Mouse (Mus musculus) CD4-positive, CD25-positive, alpha-beta regulatory T cell, adult 2 months (primary cell): Measurements from ENCODE around the gene Safb2.

Experiments used
- DNase-seq: peaks from one replicate; pipeline ENCODE4 v3.0.0-alpha.2; 2012; ENCODE audit warnings: low read depth, low spot score

Gene Safb2

GRCm38 (mm10) chr17:56560131-56560530 is 24.3 kb downstream of the Safb2 start:
- no peak for DNase-seq

GRCm38 (mm10) chr17:56559386-56559785 is 25.0 kb downstream of the Safb2 start:
- no peak for DNase-seq

GRCm38 (mm10) chr17:56558448-56558847 is 25.9 kb downstream of the Safb2 start:
- peak; percentile 82 for DNase-seq

GRCm38 (mm10) chr17:56554122-56554551 is 30.2 kb downstream of the Safb2 start, which contains the start of gene Gm20219:
TSS of gene Gm20219 (minus strand) at chr17:56554387.
- DNase-seq, result no peak

GRCm38 (mm10) chr17:56552781-56553363 is 31.5 kb downstream of the Safb2 start:
- DNase-seq, result peak; percentile 89

- no peak for DNase-seq
Observed at GRCm38 (mm10) chr17:56551841-56552581, 32.4 kb downstream of the Safb2 start.

GRCm38 (mm10) chr17:56550784-56551475 is 33.5 kb downstream of the Safb2 start:
- no peak for DNase-seq

GRCm38 (mm10) chr17:56548605-56549105 is 35.7 kb downstream of the Safb2 start:
- no peak for DNase-seq

GRCm38 (mm10) chr17:56547846-56548604 is 36.4 kb downstream of the Safb2 start:
- no peak for DNase-seq

- DNase-seq, result no peak
Observed at GRCm38 (mm10) chr17:56547116-56547845, 37.1 kb downstream of the Safb2 start.

- DNase-seq, result no peak
Observed at GRCm38 (mm10) chr17:56546576-56546975, 37.8 kb downstream of the Safb2 start.

- no peak for DNase-seq
Observed at GRCm38 (mm10) chr17:56545945-56546344, 38.4 kb downstream of the Safb2 start.

GRCm38 (mm10) chr17:56544699-56545387 is 39.5 kb downstream of the Safb2 start:
- DNase-seq, result no peak

GRCm38 (mm10) chr17:56543684-56544224 is 40.6 kb downstream of the Safb2 start:
- DNase-seq, result no peak

GRCm38 (mm10) chr17:56542736-56543135 is 41.6 kb downstream of the Safb2 start:
- no peak for DNase-seq

GRCm38 (mm10) chr17:56540562-56540975 is 43.8 kb downstream of the Safb2 start:
- no peak for DNase-seq

GRCm38 (mm10) chr17:56537912-56538311 is 46.5 kb downstream of the Safb2 start:
- no peak for DNase-seq

GRCm38 (mm10) chr17:56536874-56537273 is 47.5 kb downstream of the Safb2 start:
- no peak for DNase-seq

GRCm38 (mm10) chr17:56536192-56536591 is 48.2 kb downstream of the Safb2 start:
- DNase-seq, result no peak

GRCm38 (mm10) chr17:56524943-56525342 is 59.4 kb downstream of the Safb2 start:
- DNase-seq, result no peak
